Mouse (Mus musculus): ENCODE results near the gene Acin1. TPM values are rescaled to one million over a fixed set of nuclear protein-coding genes. Genes with fewer than 3 reads are reported as not detected.

Acin1 gene
- polyA plus RNA-seq, 1 experiment from 2014 or later, result 160 TPM

DNA sequence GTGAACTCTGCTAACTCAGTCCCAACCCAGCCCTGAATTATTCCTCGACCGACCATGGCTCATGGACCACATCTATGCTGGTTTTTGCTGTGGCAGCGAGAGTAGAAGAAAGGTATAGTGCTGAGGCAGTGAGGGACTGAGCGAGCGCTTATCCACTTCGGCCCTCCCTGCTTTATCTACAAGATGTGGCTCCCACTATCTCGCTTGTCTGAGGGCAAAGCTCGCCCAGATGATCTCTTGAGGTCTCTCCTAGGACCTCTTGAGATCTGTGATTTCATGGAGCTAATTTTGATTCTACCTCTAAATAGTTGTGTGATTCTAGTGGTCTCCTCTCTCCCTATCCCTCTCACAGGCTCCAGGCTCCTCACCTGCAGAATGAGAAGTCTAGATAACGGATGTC lies 22.3 kb upstream of the Acin1 start:
- no peak overlapping the region for H3K27ac ChIP-seq (ENCODE audit: low read depth, low read length)
- 84% methylated on average over 9 of the region's 9 CpGs for WGBS
- H3K4me1 ChIP-seq (replicated peaks; ENCODE audit: control insufficient read depth, insufficient read depth, low read length), result no peaks in the 10 kb centered on the region
- H3K36me3 ChIP-seq (ENCODE audit: control insufficient read depth, insufficient read depth, low read length), result no peaks in the 10 kb centered on the region
- no peaks in the 10 kb centered on the region for H3K9me3 ChIP-seq (ENCODE audit: control insufficient read depth, low read length)
- H3K27me3 ChIP-seq (ENCODE audit: control insufficient read depth, insufficient read depth, low read length), result no peaks in the 10 kb centered on the region
- no peak overlapping the region for H3K9ac ChIP-seq (ENCODE audit: low read length)
- no peak overlapping the region for H3K4me2 ChIP-seq (ENCODE audit: low read depth, low read length, severe bottlenecking)
- H3K4me3 ChIP-seq (ENCODE audit: low read depth, low read length), result no peak overlapping the region
- DNase-seq (ENCODE audit: low spot score) (no peak), ATAC-seq (replicated peaks; ENCODE audit: low FRiP score) (no peak)

DNA sequence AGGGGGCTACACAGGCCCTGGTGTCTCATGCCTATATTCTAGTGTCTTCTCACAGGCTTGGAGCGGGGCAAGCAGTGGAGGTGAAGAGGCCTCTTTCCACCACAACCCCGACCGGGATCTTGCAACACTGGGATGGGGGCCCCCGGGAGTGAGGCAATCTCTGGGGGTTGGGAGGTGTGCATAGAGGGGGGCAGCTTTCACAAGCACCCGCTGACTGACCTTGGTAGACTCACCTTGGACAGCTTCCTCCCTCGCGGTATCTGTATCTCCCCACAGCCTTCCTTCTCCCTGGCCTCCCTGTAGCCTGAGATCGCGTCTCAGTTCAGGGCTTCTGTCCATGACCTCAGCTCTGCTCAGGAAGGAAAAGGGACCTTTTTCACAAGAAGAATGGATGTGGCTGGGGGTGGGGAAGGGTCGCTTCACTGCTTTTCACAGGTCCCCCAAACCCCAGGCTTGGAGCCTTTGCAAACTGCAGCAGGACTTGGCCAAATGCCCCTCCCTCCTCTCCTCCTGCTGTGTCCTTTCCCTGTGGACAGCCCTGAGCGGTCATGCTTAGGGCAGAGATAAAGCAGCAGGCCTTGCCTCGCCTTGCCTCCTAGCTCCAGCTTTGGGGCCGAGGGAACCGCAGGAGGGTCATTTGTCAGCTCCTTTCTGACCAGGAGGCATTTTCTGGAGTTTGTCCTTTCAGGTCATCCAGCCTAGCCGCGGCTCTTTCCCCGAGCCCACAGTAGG lies 20.0 kb upstream of the Acin1 start:
- Histone ChIP-seq H3K27me3 (ENCODE audit: control insufficient read depth, insufficient read depth, low read length) (no peaks in the 10 kb centered on the region), H3K9me3 (ENCODE audit: control insufficient read depth, low read length) (no peaks in the 10 kb centered on the region), H3K4me2 (ENCODE audit: low read depth, low read length, severe bottlenecking) (no peak overlapping the region), H3K36me3 (ENCODE audit: control insufficient read depth, insufficient read depth, low read length) (no peaks in the 10 kb centered on the region), H3K4me3 (ENCODE audit: low read depth, low read length) (no peak overlapping the region), H3K4me1 (replicated peaks; ENCODE audit: control insufficient read depth, insufficient read depth, low read length) (no peaks in the 10 kb centered on the region), H3K9ac (ENCODE audit: low read length) (no peak overlapping the region), H3K27ac (ENCODE audit: low read depth, low read length) (no peak overlapping the region)
- no peak for DNase-seq (ENCODE audit: low spot score)
- 62% methylated on average over 17 of the region's 17 CpGs for WGBS
- no peak for ATAC-seq (replicated peaks; ENCODE audit: low FRiP score)

DNA sequence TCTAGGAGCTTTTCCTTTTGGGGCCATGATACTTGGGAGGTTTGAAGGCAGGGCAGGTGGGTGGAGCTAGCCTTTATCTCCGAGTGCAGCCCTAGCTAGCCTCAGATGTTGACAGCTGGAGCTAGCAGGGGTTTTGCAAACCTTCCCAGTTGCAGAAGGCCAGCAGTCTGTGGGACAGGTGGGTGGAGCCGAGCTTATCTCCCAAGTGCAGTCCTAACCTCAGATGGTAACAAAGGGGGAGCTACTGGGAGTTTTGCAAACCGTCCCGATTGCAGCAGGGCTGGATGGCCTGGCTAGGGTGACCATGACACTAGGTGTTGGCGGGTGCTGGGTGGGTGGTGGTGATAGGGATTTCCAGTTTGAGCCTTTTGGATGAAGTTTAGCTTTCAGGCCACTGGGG lies 19.1 kb upstream of the Acin1 start:
- Histone ChIP-seq H3K27ac (ENCODE audit: low read depth, low read length) (no peak overlapping the region), H3K27me3 (ENCODE audit: control insufficient read depth, insufficient read depth, low read length) (no peaks in the 10 kb centered on the region), H3K9me3 (ENCODE audit: control insufficient read depth, low read length) (no peaks in the 10 kb centered on the region), H3K4me1 (replicated peaks; ENCODE audit: control insufficient read depth, insufficient read depth, low read length) (no peaks in the 10 kb centered on the region), H3K4me2 (ENCODE audit: low read depth, low read length, severe bottlenecking) (no peak overlapping the region), H3K4me3 (ENCODE audit: low read depth, low read length) (no peak overlapping the region), H3K9ac (ENCODE audit: low read length) (no peak overlapping the region), H3K36me3 (ENCODE audit: control insufficient read depth, insufficient read depth, low read length) (no peaks in the 10 kb centered on the region)
- ATAC-seq (replicated peaks; ENCODE audit: low FRiP score), result no peak
- WGBS, result 71% methylated on average over 5 of the region's 5 CpGs
- DNase-seq (ENCODE audit: low spot score), result peak; percentile 51

DNA sequence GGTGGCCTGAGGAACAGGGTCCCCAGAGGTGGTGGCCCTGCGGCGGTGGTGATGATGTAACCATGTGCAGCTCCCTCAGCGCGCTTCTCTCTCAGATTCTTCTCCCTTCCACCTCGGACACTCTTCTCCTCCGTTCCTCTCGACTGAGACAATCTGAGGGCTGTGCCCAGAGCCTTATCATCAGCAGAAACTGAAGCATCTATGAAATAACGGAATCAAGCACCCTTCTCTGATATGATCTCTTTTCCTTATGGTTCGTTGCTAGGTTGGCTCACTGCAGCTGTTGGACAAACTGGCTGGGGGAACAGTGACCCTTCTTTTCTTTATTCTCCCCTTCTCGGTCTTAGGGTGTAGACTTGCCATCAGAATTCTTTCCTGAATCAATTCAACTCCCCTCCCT lies 16.5 kb upstream of the Acin1 start:
- H3K27ac ChIP-seq (ENCODE audit: low read depth, low read length), result no peak overlapping the region
- no peaks in the 10 kb centered on the region for H3K9me3 ChIP-seq (ENCODE audit: control insufficient read depth, low read length)
- DNase-seq (ENCODE audit: low spot score), result peak; percentile 39
- H3K4me2 ChIP-seq (ENCODE audit: low read depth, low read length, severe bottlenecking), result no peak overlapping the region
- WGBS, result 72% methylated on average over 10 of the region's 10 CpGs
- no peak for ATAC-seq (replicated peaks; ENCODE audit: low FRiP score)
- H3K4me1 ChIP-seq (replicated peaks; ENCODE audit: control insufficient read depth, insufficient read depth, low read length), result no peaks in the 10 kb centered on the region
- H3K4me3 ChIP-seq (ENCODE audit: low read depth, low read length), result no peak overlapping the region
- H3K27me3 ChIP-seq (ENCODE audit: control insufficient read depth, insufficient read depth, low read length), result no peaks in the 10 kb centered on the region
- no peaks in the 10 kb centered on the region for H3K36me3 ChIP-seq (ENCODE audit: control insufficient read depth, insufficient read depth, low read length)
- no peak overlapping the region for H3K9ac ChIP-seq (ENCODE audit: low read length)

DNA sequence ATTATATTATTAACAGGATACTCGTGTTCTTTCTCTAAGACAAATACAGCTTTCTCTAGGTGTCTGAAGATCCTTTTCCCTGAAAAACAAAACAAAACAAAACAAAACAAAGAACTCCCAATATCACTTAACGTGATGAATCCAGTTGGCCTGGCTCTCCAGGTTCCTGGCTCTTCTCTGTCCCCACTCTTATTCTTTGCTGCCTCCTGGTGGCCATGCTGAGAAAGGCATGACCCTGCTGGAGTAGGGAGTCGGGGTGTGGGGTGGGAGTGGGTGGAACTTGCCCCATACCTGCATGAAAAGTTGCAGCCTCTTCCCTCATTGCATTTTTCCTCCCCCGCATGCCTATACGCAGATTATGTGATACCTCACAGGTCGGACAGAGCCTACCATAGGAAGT lies 14.6 kb upstream of the Acin1 start:
- WGBS, result 11% methylated on average over 6 of the region's 6 CpGs
- DNase-seq (ENCODE audit: low spot score), result peak; percentile 84
- Histone ChIP-seq H3K36me3 (ENCODE audit: control insufficient read depth, insufficient read depth, low read length) (no peaks in the 10 kb centered on the region), H3K4me1 (replicated peaks; ENCODE audit: control insufficient read depth, insufficient read depth, low read length) (no peaks in the 10 kb centered on the region), H3K9me3 (ENCODE audit: control insufficient read depth, low read length) (no peaks in the 10 kb centered on the region), H3K27ac (ENCODE audit: low read depth, low read length) (no peak overlapping the region), H3K27me3 (ENCODE audit: control insufficient read depth, insufficient read depth, low read length) (no peaks in the 10 kb centered on the region), H3K4me3 (ENCODE audit: low read depth, low read length) (no peak overlapping the region), H3K9ac (ENCODE audit: low read length) (no peak overlapping the region), H3K4me2 (ENCODE audit: low read depth, low read length, severe bottlenecking) (no peak overlapping the region)
- ATAC-seq (replicated peaks; ENCODE audit: low FRiP score), result no peak

DNA sequence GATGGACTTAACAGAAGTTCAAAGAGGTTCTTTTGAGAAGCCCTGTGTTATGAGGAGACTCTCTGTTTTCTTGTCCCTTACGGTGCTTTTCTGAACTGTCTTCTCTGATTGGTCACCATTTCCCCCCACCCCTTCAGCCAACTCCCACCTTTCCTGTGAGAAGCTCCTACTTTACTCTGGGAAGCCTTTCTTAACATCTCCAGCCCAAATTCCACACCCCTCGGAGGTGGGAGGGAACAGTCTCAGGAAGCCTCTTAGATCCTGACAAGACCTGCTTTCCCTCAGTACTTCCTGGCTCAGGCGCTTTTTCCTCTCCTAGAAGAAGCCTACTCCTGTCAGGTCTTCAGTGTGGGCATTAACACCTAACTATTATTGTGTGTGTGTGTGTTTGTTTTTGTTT lies 12.9 kb upstream of the Acin1 start:
- Histone ChIP-seq H3K9me3 (ENCODE audit: control insufficient read depth, low read length) (no peaks in the 10 kb centered on the region), H3K4me3 (ENCODE audit: low read depth, low read length) (no peak overlapping the region), H3K27ac (ENCODE audit: low read depth, low read length) (no peak overlapping the region), H3K27me3 (ENCODE audit: control insufficient read depth, insufficient read depth, low read length) (no peaks in the 10 kb centered on the region), H3K4me2 (ENCODE audit: low read depth, low read length, severe bottlenecking) (no peak overlapping the region), H3K9ac (ENCODE audit: low read length) (no peak overlapping the region), H3K4me1 (replicated peaks; ENCODE audit: control insufficient read depth, insufficient read depth, low read length) (no peaks in the 10 kb centered on the region), H3K36me3 (ENCODE audit: control insufficient read depth, insufficient read depth, low read length) (no peaks in the 10 kb centered on the region)
- ATAC-seq (replicated peaks; ENCODE audit: low FRiP score), result no peak
- DNase-seq (ENCODE audit: low spot score), result peak; percentile 25
- 53% methylated on average over 3 of the region's 3 CpGs for WGBS

DNA sequence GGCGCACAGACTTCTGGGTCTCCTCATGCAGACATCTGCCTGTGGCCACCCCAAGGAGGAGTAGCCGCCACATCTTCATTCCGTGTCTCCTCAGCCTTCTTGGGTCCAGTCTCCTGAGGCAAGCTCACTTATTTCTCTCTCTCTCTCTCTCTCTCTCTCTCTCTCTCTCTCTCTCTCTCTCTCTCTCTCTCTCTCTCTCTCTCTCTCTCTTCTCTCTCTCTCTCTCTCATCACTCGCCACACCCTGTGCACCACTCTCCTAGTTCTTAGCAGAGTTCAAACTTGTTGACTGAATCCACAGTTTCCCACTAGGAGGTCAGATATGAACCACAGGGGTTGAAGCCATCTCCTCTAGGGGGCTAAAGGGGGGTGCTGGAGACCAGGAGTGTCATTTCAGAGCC lies 12.0 kb upstream of the Acin1 start, which contains the start of gene Gm29776:
Gene Gm29776 (minus strand): TSS at position 101 of the 400 bp plus-strand sequence.
- Histone ChIP-seq H3K9ac (ENCODE audit: low read length) (no peak within 1 kb of the TSS), H3K4me2 (ENCODE audit: low read depth, low read length, severe bottlenecking) (no peak within 1 kb of the TSS), H3K36me3 (ENCODE audit: control insufficient read depth, insufficient read depth, low read length) (no peaks in the 10 kb centered on the region), H3K4me1 (replicated peaks; ENCODE audit: control insufficient read depth, insufficient read depth, low read length) (no peaks in the 10 kb centered on the region), H3K9me3 (ENCODE audit: control insufficient read depth, low read length) (no peaks in the 10 kb centered on the region), H3K4me3 (ENCODE audit: low read depth, low read length) (no peak within 1 kb of the TSS), H3K27me3 (ENCODE audit: control insufficient read depth, insufficient read depth, low read length) (no peaks in the 10 kb centered on the region), H3K27ac (ENCODE audit: low read depth, low read length) (no peak within 1 kb of the TSS)
- WGBS, result 84% methylated on average over 4 of the region's 4 CpGs
- peak; percentile 31 for DNase-seq (ENCODE audit: low spot score)
- ATAC-seq (replicated peaks; ENCODE audit: low FRiP score), result no peak

DNA sequence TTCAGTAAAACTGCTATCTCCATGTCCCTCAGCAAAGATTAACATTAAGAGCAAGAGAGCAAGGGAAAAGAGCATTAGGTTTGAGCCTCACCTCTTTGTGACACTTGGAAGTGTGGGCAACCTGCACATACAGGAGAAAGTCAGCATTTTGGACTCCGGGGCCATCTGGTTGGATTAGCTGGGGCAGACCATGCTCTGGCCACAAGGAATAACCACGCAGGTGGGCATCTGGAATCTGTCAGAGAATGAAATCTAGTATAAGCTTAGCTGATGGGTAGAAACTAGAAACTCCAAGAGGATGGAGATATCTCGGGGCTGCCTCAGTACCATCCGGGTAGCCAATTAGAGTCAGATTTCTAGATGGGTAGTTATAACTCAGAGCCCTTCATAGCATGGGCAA lies 10.0 kb upstream of the Acin1 start:
- ATAC-seq (replicated peaks; ENCODE audit: low FRiP score) (no peak), DNase-seq (ENCODE audit: low spot score) (peak; percentile 30)
- WGBS, result 83% methylated on average over 4 of the region's 4 CpGs
- Histone ChIP-seq H3K4me1 (replicated peaks; ENCODE audit: control insufficient read depth, insufficient read depth, low read length) (no peaks in the 10 kb centered on the region), H3K36me3 (ENCODE audit: control insufficient read depth, insufficient read depth, low read length) (peaks cover 4% of the 10 kb centered on the region), H3K27ac (ENCODE audit: low read depth, low read length) (no peak overlapping the region), H3K27me3 (ENCODE audit: control insufficient read depth, insufficient read depth, low read length) (no peaks in the 10 kb centered on the region), H3K4me3 (ENCODE audit: low read depth, low read length) (no peak overlapping the region), H3K4me2 (ENCODE audit: low read depth, low read length, severe bottlenecking) (no peak overlapping the region), H3K9ac (ENCODE audit: low read length) (no peak overlapping the region), H3K9me3 (ENCODE audit: control insufficient read depth, low read length) (no peaks in the 10 kb centered on the region)

DNA sequence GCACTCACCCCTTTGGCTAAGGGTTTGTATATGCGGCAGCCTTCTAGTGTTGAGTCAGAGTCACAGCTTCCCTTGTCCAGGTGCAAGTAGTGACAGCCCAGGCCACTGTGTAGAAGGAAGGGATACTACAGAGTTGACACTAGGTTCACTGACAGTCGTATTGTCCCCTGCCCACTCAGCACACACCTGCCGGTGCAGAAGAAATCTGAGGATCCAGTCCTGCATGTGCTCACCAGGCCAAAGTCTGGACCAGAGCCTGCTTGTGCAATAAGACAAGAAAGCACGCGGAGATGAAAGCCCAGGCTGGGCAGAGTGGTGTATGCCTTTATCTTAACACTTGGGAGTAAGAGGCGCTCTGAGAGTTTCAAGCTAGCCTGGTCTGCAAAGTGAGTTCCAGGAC lies 8.3 kb upstream of the Acin1 start:
- Histone ChIP-seq H3K9me3 (ENCODE audit: control insufficient read depth, low read length) (no peaks in the 10 kb centered on the region), H3K9ac (ENCODE audit: low read length) (no peak overlapping the region), H3K4me1 (replicated peaks; ENCODE audit: control insufficient read depth, insufficient read depth, low read length) (no peaks in the 10 kb centered on the region), H3K36me3 (ENCODE audit: control insufficient read depth, insufficient read depth, low read length) (peaks cover 10% of the 10 kb centered on the region), H3K4me3 (ENCODE audit: low read depth, low read length) (no peak overlapping the region), H3K27me3 (ENCODE audit: control insufficient read depth, insufficient read depth, low read length) (no peaks in the 10 kb centered on the region), H3K27ac (ENCODE audit: low read depth, low read length) (no peak overlapping the region), H3K4me2 (ENCODE audit: low read depth, low read length, severe bottlenecking) (no peak overlapping the region)
- no peak for ATAC-seq (replicated peaks; ENCODE audit: low FRiP score)
- DNase-seq (ENCODE audit: low spot score), result peak; percentile 26
- 81% methylated on average over 6 of the region's 6 CpGs for WGBS

Data from forebrain, embryonic 11.5 days (tissue).